Mouse (Mus musculus): Measurements from ENCODE around the gene Ugt1a9.
"Not testable (repeated sequence)": the region's sequence is repeated elsewhere in the genome, so short reads cannot be mapped to it uniquely, and the experiment has no call there.

Gene Ugt1a9

DNA sequence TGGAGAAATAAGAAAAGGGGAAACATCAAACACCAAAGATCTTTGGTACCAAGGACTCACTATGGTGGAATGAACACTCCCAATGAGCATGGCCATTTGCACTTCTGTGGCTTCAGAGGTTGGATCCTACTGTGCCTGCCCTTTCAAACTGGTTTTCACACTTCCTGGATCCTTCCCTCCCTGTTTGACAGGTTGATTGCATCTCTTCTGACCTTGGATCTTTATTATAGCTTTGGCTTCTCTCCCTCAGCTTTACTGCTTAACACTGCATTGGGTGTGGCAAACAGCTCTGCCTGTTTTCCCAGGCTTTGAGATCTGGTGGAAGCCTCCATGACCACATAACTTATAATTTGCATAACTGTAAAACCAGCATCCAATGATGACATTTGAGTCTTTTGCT lies 149.7 kb downstream of the Ugt1a9 start:
- DNase-seq (ENCODE audit: low read depth, low spot score) = no peak

DNA sequence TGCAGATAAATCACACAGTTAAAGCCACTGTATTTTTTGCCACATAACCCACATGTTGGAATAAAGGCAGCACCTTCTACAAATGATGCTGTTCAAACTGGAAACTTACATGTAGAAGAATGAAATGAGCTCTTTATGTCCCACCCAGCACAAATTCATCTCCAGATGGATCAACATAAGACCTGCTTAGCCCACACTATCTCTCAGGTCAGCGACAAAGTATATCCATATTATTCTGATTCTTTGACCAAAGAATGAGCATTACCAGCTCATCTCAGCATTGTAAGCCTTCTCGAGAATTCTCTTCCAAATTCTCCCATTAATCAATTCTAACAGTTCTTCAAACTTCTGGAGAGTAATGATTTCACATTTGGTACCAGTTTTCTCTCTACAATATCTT lies 151.6 kb downstream of the Ugt1a9 start:
- DNase-seq (ENCODE audit: low read depth, low spot score) = no peak

DNA sequence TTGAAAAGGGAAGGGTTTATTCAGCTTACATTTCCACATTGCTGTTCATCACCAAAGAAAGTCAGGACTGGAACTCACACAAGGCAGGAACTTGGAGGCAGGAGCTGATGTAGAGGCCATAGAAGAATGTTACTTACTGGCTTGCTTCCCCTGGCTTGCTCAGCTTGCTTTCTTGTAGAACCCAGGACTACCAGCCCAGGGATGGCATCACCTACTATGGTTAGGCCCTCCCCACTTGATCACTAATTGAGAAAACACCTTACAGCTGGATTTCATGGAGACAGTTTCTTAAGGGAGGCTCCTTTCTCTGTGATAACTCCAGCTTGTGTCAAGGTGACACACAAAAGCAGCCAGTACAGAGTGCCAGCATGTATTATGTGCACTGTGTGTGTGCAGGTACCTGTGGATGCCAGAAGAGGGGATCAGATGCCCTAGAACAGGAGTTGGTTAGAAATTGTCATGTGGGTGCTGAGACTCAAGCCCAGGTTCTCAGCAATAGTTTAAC lies 152.5 kb downstream of the Ugt1a9 start:
- not testable (repeated sequence) for DNase-seq (ENCODE audit: low read depth, low spot score)

DNA sequence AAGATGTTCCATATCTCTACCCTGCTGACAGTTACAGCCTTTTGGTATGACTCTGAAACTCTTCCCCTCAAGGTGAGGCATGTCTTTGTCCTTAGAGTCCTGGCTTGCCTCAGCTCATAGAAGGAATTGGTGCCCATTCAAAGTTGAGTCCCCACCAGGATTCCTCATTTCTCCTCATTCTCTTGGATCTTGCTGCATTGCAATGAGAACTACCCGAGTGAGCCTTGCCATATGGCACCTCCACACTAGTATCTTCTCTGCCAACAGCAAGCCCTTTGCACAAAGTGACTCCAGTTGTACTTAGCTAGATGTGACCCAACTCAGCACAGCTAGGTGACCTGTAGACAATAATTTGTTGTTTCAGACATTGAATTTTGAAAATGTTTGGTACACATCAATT lies 153.0 kb downstream of the Ugt1a9 start:
- DNase-seq (ENCODE audit: low read depth, low spot score) = no peak

DNA sequence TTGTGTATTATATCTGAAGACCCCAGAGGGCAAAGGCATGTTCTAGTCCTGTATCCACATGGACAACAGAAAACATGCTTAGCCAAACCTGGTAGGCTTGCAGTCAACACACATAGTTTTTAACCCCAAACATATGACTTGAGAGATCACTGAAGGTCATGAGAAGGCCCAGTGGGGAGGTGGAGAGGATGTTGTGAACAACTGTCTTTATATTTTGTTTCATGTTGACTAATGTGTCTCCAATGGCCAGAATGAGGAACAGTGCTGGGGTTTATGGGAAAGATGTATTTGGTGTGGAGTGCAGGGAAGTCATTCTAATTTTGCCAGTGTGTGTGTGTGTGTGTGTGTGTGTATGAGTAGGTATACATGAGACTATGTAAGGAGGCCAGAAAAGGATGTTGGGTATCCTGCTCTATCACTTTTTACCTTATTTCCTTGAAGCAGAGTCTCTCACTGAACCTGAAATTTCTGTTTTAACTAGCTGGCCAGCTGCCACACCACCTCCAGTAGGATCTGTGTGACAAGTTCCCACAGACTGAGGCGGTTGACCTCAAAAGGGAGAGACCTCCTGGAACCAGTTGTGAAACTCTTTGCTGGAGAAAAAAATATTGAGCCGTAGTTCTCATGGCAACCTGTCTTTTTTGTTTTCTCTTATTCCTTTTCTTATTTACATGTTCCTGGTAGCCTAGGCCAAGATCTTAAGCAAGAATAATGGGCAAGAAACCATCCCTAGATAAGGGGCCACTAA lies 153.6 kb downstream of the Ugt1a9 start:
- no peak for DNase-seq (ENCODE audit: low read depth, low spot score)

DNA sequence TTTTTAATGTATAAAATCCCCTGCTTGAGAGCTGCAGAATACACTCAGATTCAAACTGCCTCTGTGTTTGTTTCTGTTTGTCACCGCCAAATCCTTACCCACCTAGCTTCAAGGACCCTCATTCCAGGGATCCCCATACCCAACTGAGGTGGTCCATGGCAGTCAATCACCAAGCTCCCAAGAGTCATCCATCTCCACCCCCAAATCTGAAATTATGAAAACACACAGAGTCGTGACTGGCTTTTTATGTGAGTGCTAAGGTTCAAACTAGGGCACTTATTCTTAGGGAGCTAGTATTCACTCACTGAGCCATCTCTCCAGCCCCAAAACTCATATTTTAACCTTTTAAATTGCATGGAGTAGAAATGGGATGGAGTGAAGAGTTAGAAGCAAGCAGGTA lies 154.7 kb downstream of the Ugt1a9 start:
- not testable (repeated sequence) for DNase-seq (ENCODE audit: low read depth, low spot score)

DNA sequence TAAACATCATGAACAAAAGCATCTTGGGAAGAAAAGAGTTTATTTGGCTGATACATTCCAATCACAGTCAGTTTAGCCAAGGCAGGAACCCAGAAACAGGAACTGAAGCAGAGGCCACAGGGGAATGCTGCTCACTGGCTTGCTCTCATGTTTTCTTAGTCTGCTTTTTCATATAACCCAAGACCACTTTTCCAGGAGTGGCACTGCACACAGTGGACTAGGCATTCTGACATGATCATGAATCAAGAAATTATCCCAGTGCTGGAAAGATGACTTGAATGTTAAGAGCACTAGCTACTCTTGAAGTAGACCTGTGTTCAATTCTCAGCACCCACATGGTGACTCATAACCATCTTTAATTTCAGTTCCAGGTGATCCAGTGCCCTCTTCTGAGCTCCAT lies 155.1 kb downstream of the Ugt1a9 start:
- no peak for DNase-seq (ENCODE audit: low read depth, low spot score)

DNA sequence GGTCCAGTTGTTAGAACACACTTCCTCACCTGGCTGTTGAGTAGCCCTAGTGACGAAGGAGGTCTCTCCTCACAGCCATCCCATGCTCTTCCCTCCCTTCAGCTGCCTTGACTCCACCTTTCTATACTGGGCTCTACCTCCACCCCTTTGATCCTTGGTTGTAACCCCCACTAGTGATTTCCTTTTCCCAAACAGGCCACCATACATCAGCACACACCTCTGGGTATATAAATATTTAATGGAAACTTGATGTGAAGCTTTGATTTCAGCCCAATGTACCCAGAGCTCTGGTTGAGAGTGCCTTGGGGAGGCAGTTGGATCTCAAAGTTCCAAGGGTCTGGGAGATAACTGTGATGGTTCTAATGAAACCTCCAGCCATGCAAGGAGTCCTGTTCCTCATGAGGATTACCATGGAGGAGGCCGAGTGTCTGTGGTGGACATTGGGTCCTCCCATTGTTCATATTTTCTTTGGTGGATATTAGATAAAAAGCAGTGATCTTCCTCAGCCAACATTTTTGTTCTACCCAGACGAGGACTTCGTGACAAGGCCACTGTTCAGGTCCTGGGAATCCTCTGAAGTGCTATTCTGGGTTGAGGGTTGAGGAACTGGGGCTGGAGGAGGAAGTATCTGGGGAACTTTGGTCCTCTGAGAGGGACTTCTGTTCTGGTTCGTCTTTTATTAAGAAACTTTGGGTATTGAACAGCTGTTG lies 156.2 kb downstream of the Ugt1a9 start, which contains the start of gene Mroh2a:
Mroh2a (plus strand) TSS at position 317 of the 710 bp plus-strand sequence.
- no peak for DNase-seq (ENCODE audit: low read depth, low spot score)

DNA sequence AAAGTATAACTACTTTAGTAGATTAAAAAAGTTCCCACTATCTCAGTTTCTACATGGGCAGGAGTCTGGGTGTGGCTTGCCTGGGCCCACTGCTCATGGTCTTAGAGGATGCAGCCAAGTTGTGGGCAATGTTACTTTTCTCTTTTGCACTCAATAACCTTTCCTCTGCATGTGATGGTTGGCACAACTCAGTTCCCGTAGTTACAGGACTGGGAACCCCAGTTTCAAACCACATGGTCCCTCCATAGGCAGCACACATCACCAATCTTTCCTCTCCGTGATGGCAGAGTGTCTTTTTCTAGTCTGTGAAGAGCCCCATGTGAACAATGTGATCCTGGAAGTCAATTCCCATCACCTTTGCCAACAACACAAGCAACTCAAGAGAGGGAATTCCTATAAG lies 156.9 kb downstream of the Ugt1a9 start:
- DNase-seq (ENCODE audit: low read depth, low spot score) = no peak

DNA sequence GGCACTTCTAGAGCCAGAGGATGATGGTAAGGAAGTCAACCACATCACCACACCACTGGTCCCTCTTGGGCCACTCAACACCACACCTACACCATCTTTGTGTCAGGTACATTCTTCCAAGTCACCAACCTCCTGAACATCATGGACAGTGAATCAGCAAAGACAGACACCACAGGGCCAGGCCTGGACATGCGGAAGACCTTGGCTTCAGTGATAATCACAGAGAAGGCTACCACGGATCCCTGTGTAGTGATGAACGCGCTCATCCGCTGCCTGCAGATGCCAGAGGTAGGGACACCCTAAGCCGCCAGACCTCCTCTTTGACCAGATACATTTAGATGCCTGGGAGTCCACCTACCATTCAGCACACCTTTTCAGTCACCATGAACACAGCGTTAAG lies 157.5 kb downstream of the Ugt1a9 start:
- DNase-seq (ENCODE audit: low read depth, low spot score) = no peak

DNA sequence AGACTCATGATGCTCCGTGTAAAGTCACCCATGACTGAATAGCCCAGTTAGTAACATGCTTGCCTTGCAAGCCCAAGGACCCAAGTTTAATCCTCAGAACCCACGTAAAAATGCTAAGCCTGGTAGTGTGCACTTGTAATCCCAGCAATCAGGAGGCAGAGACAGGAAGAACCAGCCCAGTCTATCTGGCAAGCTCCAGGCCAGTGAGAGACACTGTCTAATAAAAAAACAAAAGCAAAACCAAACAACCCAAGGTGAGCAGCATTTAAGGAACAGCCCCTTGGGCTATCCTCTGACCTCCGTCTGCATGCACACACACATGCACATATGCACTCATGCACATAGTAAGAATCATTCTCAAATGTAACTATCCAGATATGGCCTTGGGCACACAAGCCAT lies 159.0 kb downstream of the Ugt1a9 start:
- DNase-seq (ENCODE audit: low read depth, low spot score) = no peak

DNA sequence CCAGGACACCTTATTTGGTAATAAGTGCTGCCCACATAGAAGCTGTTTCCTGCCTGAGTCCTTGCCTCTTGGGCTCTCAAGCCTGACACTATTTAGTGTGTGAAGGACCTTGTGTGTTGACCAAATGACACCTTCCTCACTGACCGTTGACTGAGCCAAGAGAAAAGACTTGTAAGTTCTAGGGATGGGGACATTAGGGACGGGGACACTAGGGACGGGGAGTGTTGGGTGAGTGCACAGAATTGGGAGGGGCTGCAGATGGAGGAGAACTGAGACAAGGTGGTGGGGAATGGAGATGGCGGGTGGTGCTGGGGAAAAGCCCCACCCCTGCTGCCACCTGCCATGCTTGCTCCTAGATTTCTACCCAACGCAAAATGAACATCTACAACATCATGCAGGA lies 159.4 kb downstream of the Ugt1a9 start:
- DNase-seq (ENCODE audit: low read depth, low spot score) = no peak

DNA sequence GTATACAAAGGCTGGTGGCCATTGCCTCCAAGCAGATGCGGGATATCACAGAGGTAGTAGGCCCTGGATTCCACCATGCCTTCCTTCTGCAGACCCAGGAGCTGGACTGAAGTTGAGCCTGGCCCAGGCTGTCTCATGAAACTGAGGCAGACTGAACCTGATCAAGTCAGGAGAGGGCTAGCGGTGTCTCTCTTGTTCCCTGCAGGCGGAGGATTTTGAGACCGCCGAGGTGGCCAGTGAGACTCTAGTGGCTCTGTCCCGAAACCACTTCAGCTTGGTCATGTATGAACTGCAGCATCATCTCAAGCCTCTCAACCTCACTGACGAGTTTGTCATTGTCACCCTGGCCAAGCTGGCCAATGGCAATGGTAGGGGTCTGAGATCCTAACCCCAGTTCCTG lies 159.8 kb downstream of the Ugt1a9 start:
- no peak for DNase-seq (ENCODE audit: low read depth, low spot score)

DNA sequence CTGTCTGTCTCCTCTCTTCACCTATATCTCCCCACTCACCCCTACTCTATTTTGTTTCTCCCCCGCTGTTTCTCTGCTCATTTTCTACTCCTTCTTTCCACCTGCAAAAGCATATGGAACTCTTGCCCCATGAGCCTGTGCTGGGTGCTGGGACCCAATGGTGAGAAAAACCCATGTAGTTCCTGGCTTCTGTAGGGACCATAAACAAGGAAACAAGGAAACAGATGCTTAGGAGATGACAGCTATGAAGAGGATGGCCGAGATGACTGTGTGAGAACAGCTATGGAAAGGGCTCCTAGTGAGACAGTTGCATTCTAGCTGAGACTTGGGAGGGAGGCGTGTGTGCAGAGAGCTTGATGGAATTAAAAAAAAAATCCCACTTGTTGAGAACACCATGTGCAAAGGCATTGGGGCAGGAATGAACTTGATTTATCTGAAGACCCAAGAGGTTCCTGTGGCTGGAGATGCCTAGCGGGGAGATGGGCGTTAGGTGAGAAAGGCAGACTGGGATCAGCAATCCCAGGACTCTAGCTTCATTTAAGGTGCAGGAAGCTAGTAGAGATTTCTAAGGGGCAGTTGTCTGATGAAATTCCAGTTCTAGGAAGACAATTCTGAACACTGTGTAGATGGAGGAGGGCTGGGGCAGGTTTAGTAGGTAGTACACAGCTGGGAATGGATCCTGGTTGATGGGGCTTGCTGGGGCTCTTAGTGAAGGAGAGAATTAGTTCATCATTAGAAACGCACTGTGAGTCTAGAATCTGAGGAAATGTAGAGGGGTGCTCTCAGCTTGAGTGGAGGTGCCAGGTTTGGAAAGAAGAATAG lies 160.6 kb downstream of the Ugt1a9 start:
- DNase-seq (ENCODE audit: low read depth, low spot score) = no peak

DNA sequence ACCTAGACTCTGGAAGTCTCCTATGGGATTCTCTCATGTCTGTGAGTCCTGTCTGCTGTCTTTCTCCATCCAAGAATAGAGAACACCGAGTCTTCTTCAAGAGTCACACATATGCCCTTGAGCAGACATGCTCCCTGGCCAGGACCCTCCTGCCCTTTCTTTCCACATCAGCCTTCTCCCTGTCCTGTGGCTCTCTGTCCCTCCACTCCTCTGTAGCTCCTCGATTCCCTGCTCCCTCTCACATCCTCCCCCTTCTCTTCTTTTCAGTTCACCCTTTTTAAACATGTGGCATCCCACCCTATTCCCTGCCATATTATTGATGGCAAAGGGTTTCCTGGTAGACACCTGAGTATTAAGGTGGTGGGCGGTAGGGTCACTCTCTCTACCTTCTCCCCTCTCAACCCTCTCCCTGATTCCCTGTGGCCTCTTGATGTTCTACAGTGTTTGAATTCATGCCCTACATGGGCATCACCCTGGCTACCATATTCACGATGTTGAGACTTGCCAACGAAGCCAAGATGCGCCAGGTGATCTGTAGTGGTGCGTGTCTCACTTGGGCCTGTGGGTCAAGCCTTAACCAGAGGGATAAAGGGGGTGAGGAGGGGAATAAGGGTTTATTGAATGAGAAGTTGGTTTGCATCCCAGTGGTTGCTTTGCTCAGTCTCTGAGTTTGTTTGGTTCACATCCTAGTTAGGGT lies 161.4 kb downstream of the Ugt1a9 start:
- DNase-seq (ENCODE audit: low read depth, low spot score) = no peak

DNA sequence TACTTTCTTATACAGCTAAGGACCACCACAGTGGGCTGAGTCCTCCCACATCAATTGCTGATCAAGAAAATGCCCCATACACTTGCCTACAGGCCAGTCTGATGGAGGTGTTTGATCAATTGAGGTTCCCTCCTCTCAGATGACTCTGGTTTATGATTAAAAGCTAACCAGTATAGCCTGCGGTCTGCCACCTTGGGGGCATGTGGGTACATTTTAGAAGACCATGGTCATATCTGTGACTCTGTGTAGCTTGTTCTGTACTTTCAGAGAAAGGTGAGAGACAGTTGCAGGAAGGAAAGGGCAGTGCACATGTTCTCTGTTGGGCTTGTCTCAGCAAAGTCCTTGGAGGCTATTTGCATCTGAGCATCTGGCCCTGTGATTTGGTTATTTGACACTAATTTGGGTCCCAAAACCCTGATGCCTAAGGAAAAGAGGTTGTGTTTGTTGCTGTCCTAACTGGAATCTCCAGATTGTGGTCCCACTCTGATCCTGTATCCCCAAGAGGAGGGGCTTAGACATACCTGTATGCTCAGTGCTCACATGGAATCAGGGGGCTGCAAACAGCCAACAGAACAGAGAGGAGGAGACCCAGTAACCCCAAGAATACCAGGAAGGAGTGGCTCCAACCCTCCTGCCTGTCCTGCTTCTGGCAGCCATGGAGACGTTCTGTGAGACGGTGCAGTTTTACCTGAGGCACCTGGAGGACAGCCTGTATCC lies 162.2 kb downstream of the Ugt1a9 start:
- DNase-seq (ENCODE audit: low read depth, low spot score) = no peak

DNA sequence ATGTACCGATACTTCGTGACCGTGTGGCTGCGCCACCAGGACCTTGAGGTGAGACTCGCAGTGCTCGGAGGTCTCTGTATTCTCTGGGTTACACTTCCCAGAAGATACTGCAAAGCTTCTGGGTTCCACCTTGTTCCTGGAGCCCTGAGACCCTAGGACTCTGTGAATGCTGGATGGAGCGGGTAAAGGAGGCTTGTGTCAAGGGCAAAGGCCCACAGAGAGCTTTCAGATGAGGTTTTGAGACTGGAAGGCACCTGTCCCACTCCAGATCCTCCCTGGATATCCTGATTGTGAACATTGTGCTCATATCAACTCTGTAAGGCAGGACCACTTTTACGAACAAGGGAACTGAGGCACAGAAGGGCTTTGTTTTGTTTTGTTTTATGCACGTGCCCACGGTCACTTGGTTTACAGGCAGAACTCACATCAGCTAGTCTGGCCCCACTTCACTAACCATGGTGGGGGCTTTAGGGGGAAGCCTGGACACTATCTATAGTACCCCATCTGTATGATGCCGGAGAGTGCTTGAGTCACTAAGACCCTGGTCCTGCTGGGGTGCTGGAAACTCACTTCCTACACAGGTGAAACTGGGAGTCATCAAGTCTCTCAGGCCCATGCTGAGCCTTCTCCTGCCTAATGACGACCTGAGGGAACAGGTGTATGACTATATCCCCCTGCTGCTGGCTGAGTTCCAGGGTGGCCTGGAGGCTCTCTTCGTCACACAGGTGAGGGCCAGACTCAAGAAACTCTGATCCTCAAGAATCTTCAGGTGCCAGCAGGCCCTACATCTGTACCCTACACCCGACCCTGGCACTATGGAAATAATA lies 163.0 kb downstream of the Ugt1a9 start:
- DNase-seq (ENCODE audit: low read depth, low spot score) = no peak

DNA sequence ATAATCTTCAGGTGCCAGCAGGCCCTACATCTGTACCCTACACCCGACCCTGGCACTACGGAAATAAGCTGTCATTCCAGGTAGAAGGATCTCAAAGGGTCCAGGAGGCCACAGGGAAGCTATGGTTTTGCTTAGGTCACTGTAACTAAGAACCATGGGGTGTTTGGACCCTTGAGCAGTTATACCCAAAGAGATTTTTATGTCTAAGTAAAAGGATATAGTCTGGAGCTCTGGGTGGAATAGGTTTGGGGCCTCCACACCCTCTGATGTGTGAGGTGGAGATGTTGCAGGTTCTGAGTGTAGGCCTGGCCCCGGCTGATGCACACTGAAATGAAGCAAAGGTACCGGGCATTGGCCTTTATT lies 163.6 kb downstream of the Ugt1a9 start:
- DNase-seq (ENCODE audit: low read depth, low spot score) = no peak

DNA sequence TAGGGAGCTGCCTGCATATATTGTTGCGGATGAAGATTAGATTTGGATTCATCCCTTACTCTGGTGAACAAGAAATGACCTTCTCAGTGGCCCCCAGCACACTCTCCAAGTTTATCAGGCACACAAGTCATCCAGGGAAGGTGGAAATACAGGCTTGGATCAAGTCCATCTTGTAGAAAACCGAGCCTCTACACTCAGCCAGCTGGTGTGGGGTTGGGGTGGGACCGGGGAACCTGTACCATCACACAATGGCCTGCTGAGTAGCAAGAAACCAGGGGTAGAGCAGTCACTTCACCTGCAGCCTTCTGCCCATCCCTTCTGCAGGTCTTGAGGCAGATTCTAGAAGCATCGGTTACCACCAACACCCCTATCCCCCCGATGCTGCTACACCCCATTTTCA lies 164.0 kb downstream of the Ugt1a9 start:
- no peak for DNase-seq (ENCODE audit: low read depth, low spot score)
